10 mouse cellular contexts compared by ENCODE assay signal in the genomic region with DNA sequence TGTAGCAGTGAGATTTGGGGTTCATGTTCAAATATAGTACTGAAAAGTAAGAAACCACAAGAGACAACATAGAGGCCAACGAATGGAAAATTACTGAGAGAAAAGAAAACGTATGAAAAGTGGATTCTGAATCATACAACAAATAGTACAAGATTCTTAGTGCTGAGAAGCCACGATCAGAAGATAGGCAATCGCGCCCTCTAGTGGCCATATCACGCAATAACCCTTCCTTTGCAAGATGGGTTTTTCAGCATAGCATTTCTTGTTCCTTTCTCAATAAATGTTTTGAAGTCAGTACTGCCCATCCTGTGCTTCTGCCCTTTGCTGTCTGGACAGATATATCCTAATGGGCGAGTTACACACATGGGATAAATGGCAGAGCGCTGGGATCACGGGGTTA. TPM values are rescaled to one million over a fixed set of nuclear protein-coding genes. Genes with fewer than 3 reads are reported as not detected.
A peak's percentile ranks its signal among the peaks of the same experiment; 100 is the strongest.
DNase-seq lines count a peak whose midpoint lies in the region; ATAC-seq and TF ChIP-seq lines count a peak whose summit lies in the region.
"Had no signal": no experiment of that assay in that cellular context is flagged by ENCODE, and none has a peak within 500 bp of the region (broad histone marks: within the 10 kb centered on the region; RNA-seq: fewer than 3 reads in every experiment).

No protein-coding gene starts in this region.

- WGBS in heart, postnatal 0 days = 5% methylated on average over 9 of the region's 9 CpGs

- no peaks in the 10 kb centered on the region for H3K36me3 ChIP-seq in heart, postnatal 0 days (replicated peaks; ENCODE audit: control insufficient read depth, insufficient read depth, low read length)
- no peaks in the 10 kb centered on the region for H3K36me3 ChIP-seq in E14TG2a.4 (ENCODE audit: insufficient read depth, low read length)
- H3K36me3 ChIP-seq: embryonic facial prominence, embryonic 12.5 days had no signal

- no peak overlapping the region for H3K4me2 ChIP-seq in heart, postnatal 0 days (ENCODE audit: low read depth, low read length)
- H3K4me2 ChIP-seq: embryonic facial prominence, embryonic 12.5 days had no signal

- no peak for ATAC-seq in heart, postnatal 0 days (ENCODE audit: insufficient read depth, low read depth)
- ATAC-seq in megakaryocyte progenitor cell, adult 5-6 weeks (replicated peaks; ENCODE audit: poor library complexity) = peak; percentile 75

- TF ChIP-seq CTCF in heart, postnatal 0 days (IDR thresholded peaks at IDR 0.05; ENCODE audit: low read depth) = peak; percentile 60
- peak; percentile 76 for TF ChIP-seq CTCF in E14TG2a.4 (conservative IDR thresholded peaks at IDR 0.05; ENCODE audit: low read length)
- peak; percentile 79; the same call in 1 of the 2 replicates for TF ChIP-seq CTCF in brain, embryonic 14.5 days (IDR thresholded peaks at IDR 0.05; ENCODE audit: borderline replicate concordance, extremely low read depth, insufficient read depth, insufficient read length)

- no peaks in the 10 kb centered on the region for H3K4me1 ChIP-seq in heart, postnatal 0 days (ENCODE audit: control insufficient read depth, insufficient read depth)
- H3K4me1 ChIP-seq in E14TG2a.4 (replicated peaks; ENCODE audit: low read depth, low read length) = peaks cover 7% of the 10 kb centered on the region
- H3K4me1 ChIP-seq: embryonic facial prominence, embryonic 12.5 days had no signal

- H3K4me3 ChIP-seq in heart, postnatal 0 days (ENCODE audit: low read depth, low read length) = no peak overlapping the region
- H3K4me3 ChIP-seq in E14TG2a.4 (replicated peaks; ENCODE audit: low read length) = no peak overlapping the region
- H3K4me3 ChIP-seq: embryonic facial prominence, embryonic 12.5 days had no signal

- H3K9ac ChIP-seq in heart, postnatal 0 days (replicated peaks; ENCODE audit: low read depth, low read length) = no peak overlapping the region
- H3K9ac ChIP-seq: embryonic facial prominence, embryonic 12.5 days had no signal

- H3K27me3 ChIP-seq in heart, postnatal 0 days (ENCODE audit: control insufficient read depth, insufficient read depth, low read length) = no peaks in the 10 kb centered on the region
- H3K27me3 ChIP-seq in E14TG2a.4 (ENCODE audit: insufficient read depth, low read length) = no peaks in the 10 kb centered on the region
- H3K27me3 ChIP-seq: embryonic facial prominence, embryonic 12.5 days had no signal

- no peaks in the 10 kb centered on the region for H3K9me3 ChIP-seq in heart, postnatal 0 days (replicated peaks; ENCODE audit: control insufficient read depth, low read length)
- peaks cover 9% of the 10 kb centered on the region; the same call in 1 of the 2 replicates for H3K9me3 ChIP-seq in E14TG2a.4 (ENCODE audit: low read length)
- H3K9me3 ChIP-seq: embryonic facial prominence, embryonic 12.5 days had no signal

- DNase-seq in heart, postnatal 0 days (ENCODE audit: low spot score) = no peak
- DNase-seq in heart, postnatal 25 days (ENCODE audit: low spot score) = no peak
- peak; percentile 76 for DNase-seq in brain, embryonic 14.5 days (ENCODE audit: low read depth)
- DNase-seq in forelimb bud, embryonic 11.5 days (ENCODE audit: low read depth, low spot score) = peak; percentile 51
- DNase-seq in layer of hippocampus, postnatal 10 days (ENCODE audit: low spot score in 2 of 2) = peak; percentile 49 to 70
- peak; percentile 52 for DNase-seq in thymus, postnatal 4 days

- no peak overlapping the region for H3K27ac ChIP-seq in heart, postnatal 0 days (ENCODE audit: low read depth)
- H3K27ac ChIP-seq: embryonic facial prominence, embryonic 12.5 days; macrophage had no signal

- no peak for TF ChIP-seq EP300 in heart, postnatal 0 days (IDR thresholded peaks at IDR 0.05; ENCODE audit: low read depth)

- TF ChIP-seq POLR2A in brain, embryonic 14.5 days (IDR thresholded peaks at IDR 0.05; ENCODE audit: borderline replicate concordance, extremely low read depth, insufficient read depth, insufficient read length, poor library complexity, severe bottlenecking) = no peak

- intact Hi-C loops in heart, postnatal 25 days (cut with DNase I) = no loop called here

RNA-seq across cellular contexts. Expression of a gene that starts 3.2 kb away (rescaled TPM):
- total RNA-seq in heart, postnatal 0 days (2014; rRNA removed; ENCODE audit: low replicate concordance) = not detected in 2 replicates
- not detected in 2 replicates for polyA plus RNA-seq in heart, postnatal 0 days (2015; fragmentation: Nextera tagmentation; extraction: Ambion mirVana)
- not detected for total RNA-seq in heart, postnatal 25 days (2021)
- polyA plus RNA-seq in brain, embryonic 14.5 days (2012; rRNA removed) = not detected in 2 replicates
- total RNA-seq in layer of hippocampus, postnatal 10 days (2021) = not detected
- total RNA-seq in megakaryocyte progenitor cell, adult 5-6 weeks (2015) = not detected in 2 replicates
- not detected in 2 replicates for total RNA-seq in megakaryocyte progenitor cell, adult 5-6 weeks (2017)
- polyA plus RNA-seq: embryonic facial prominence, embryonic 12.5 days; macrophage had no signal

RNA-seq across cellular contexts. Expression of a gene that starts 8.8 kb away (rescaled TPM):
- not detected in 2 replicates for total RNA-seq in heart, postnatal 0 days (2014; rRNA removed; ENCODE audit: low replicate concordance)
- not detected in 2 replicates for polyA plus RNA-seq in heart, postnatal 0 days (2015; fragmentation: Nextera tagmentation; extraction: Ambion mirVana)
- total RNA-seq in heart, postnatal 25 days (2021) = not detected
- not detected in 2 replicates for polyA plus RNA-seq in brain, embryonic 14.5 days (2012; rRNA removed)
- total RNA-seq in layer of hippocampus, postnatal 10 days (2021) = not detected
- total RNA-seq in megakaryocyte progenitor cell, adult 5-6 weeks (2015) = not detected in 2 replicates
- total RNA-seq in megakaryocyte progenitor cell, adult 5-6 weeks (2017) = not detected in 2 replicates
- polyA plus RNA-seq: embryonic facial prominence, embryonic 12.5 days; macrophage had no signal

RNA-seq across cellular contexts. Expression of a gene that starts 14.3 kb away (rescaled TPM):
- total RNA-seq in heart, postnatal 0 days (2014; rRNA removed; ENCODE audit: low replicate concordance) = not detected in 2 replicates
- not detected in 2 replicates for polyA plus RNA-seq in heart, postnatal 0 days (2015; fragmentation: Nextera tagmentation; extraction: Ambion mirVana)
- total RNA-seq in heart, postnatal 25 days (2021) = not detected
- polyA plus RNA-seq in brain, embryonic 14.5 days (2012; rRNA removed) = not detected in 2 replicates
- total RNA-seq in layer of hippocampus, postnatal 10 days (2021) = not detected
- not detected in 2 replicates for total RNA-seq in megakaryocyte progenitor cell, adult 5-6 weeks (2015)
- total RNA-seq in megakaryocyte progenitor cell, adult 5-6 weeks (2017) = not detected in 2 replicates
- polyA plus RNA-seq: embryonic facial prominence, embryonic 12.5 days; macrophage had no signal

RNA-seq across cellular contexts. Expression of a gene that starts 17.2 kb away (rescaled TPM):
- not detected in 2 replicates for total RNA-seq in heart, postnatal 0 days (2014; rRNA removed; ENCODE audit: low replicate concordance)
- not detected in 2 replicates for polyA plus RNA-seq in heart, postnatal 0 days (2015; fragmentation: Nextera tagmentation; extraction: Ambion mirVana)
- total RNA-seq in heart, postnatal 25 days (2021) = not detected
- not detected in 2 replicates for polyA plus RNA-seq in brain, embryonic 14.5 days (2012; rRNA removed)
- total RNA-seq in layer of hippocampus, postnatal 10 days (2021) = not detected
- not detected in 2 replicates for total RNA-seq in megakaryocyte progenitor cell, adult 5-6 weeks (2015)
- not detected in 2 replicates for total RNA-seq in megakaryocyte progenitor cell, adult 5-6 weeks (2017)
- polyA plus RNA-seq: embryonic facial prominence, embryonic 12.5 days; macrophage had no signal

RNA-seq across cellular contexts. Expression of a gene that starts 22.8 kb away (rescaled TPM):
- not detected in 2 replicates for total RNA-seq in heart, postnatal 0 days (2014; rRNA removed; ENCODE audit: low replicate concordance)
- not detected in 2 replicates for polyA plus RNA-seq in heart, postnatal 0 days (2015; fragmentation: Nextera tagmentation; extraction: Ambion mirVana)
- total RNA-seq in heart, postnatal 25 days (2021) = not detected
- polyA plus RNA-seq in brain, embryonic 14.5 days (2012; rRNA removed) = not detected in 2 replicates
- not detected for total RNA-seq in layer of hippocampus, postnatal 10 days (2021)
- not detected in 2 replicates for total RNA-seq in megakaryocyte progenitor cell, adult 5-6 weeks (2015)
- total RNA-seq in megakaryocyte progenitor cell, adult 5-6 weeks (2017) = not detected in 2 replicates
- polyA plus RNA-seq: embryonic facial prominence, embryonic 12.5 days; macrophage had no signal

Comparison
In these comparisons a context has a peak if more than half of its experiments do, and no peak if none do; other contexts are left out.
1. DNase-seq: peak in brain, embryonic 14.5 days (single experiment), forelimb bud, embryonic 11.5 days (single experiment), layer of hippocampus, postnatal 10 days (2 of 2) and thymus, postnatal 4 days (single experiment); none in heart, postnatal 0 days (single experiment) and heart, postnatal 25 days (single experiment).
2. Peak in every context shown above with its lines, with median percentiles within 50 percentile points of each other: CTCF ChIP-seq.